Comparison of ENCODE assay signal across 8 mouse cellular contexts in genomic region chr4:59786661-59787060, GRCm38 (mm10). TPM values are rescaled to one million over a fixed set of nuclear protein-coding genes. Genes with fewer than 3 reads are reported as not detected.
DNase-seq lines count a peak whose midpoint lies in the region; ATAC-seq and TF ChIP-seq lines count a peak whose summit lies in the region.

No protein-coding gene starts in this region.

- H3K27me3 ChIP-seq in embryonic facial prominence, embryonic 11.5 days (ENCODE audit: control insufficient read depth, insufficient read depth, low read length): no peaks in the 10 kb centered on the region

- no peaks in the 10 kb centered on the region for H3K4me1 ChIP-seq in embryonic facial prominence, embryonic 11.5 days (ENCODE audit: control insufficient read depth, insufficient read depth, low read length)
- peaks cover 3% of the 10 kb centered on the region; the same call in 1 of the 2 replicates for H3K4me1 ChIP-seq in lung, adult 2 months (ENCODE audit: control insufficient read depth, insufficient read depth, low read length)

- no peak for ATAC-seq in embryonic facial prominence, embryonic 11.5 days (replicated peaks; ENCODE audit: insufficient number of reproducible peaks, low FRiP score, low TSS enrichment, low read depth)

- H3K36me3 ChIP-seq in embryonic facial prominence, embryonic 11.5 days (replicated peaks; ENCODE audit: control insufficient read depth, insufficient read depth, low read depth, low read length): no peaks in the 10 kb centered on the region

- H3K9me3 ChIP-seq in embryonic facial prominence, embryonic 11.5 days (replicated peaks; ENCODE audit: control insufficient read depth, low read length): no peaks in the 10 kb centered on the region

- no peak overlapping the region for H3K9ac ChIP-seq in embryonic facial prominence, embryonic 11.5 days (replicated peaks; ENCODE audit: low read length)

- TF ChIP-seq CTCF in lung, adult 2 months (IDR thresholded peaks at IDR 0.05; ENCODE audit: insufficient read depth, low read length): peak; percentile 90

- H3K4me3 ChIP-seq in embryonic facial prominence, embryonic 11.5 days (ENCODE audit: low read depth, low read length): no peak overlapping the region
- no peak overlapping the region for H3K4me3 ChIP-seq in lung, adult 2 months (replicated peaks; ENCODE audit: extremely low read depth, low read depth, low read length)

- no peak overlapping the region for H3K4me2 ChIP-seq in embryonic facial prominence, embryonic 11.5 days (ENCODE audit: low read depth, low read length)

- no peak overlapping the region for H3K27ac ChIP-seq in embryonic facial prominence, embryonic 11.5 days (replicated peaks; ENCODE audit: low read depth, low read length)

- WGBS in embryonic facial prominence, embryonic 11.5 days: 3% methylated on average over 7 of the region's 7 CpGs
- 2% methylated on average over 7 of the region's 7 CpGs for whole genome bisulfite sequencing in lung, adult 2 months

- no peak for TF ChIP-seq POLR2A in lung, adult 2 months (IDR thresholded peaks at IDR 0.05; ENCODE audit: borderline replicate concordance, extremely low read depth, low read depth, low read length)

- DNase-seq in layer of hippocampus, adult 11-12 months (ENCODE audit: low spot score): peak; percentile 82
- DNase-seq in layer of hippocampus, adult 9-10 months (ENCODE audit: low spot score): no peak
- peak; percentile 84 for DNase-seq in adrenal gland, postnatal 14 days
- DNase-seq in embryonic facial prominence, embryonic 11.5 days (ENCODE audit: low spot score): peak; percentile 82
- DNase-seq in kidney, adult 9 months: peak; percentile 76
- DNase-seq in lung, adult 2 months: peak; percentile 76
- peak; percentile 60 for DNase-seq in right cerebral cortex, adult 18-20 months
- DNase-seq in urinary bladder, postnatal 14 days (ENCODE audit: low spot score): peak; percentile 83

RNA-seq across cellular contexts. Expression of gene Inip, which starts 14.7 kb away (rescaled TPM):
- 14.2 and 19.3 TPM in 2 replicates for total RNA-seq in adrenal gland, postnatal 14 days (2021)
- 97.2 and 103 TPM in 2 replicates for polyA plus RNA-seq in embryonic facial prominence, embryonic 11.5 days (2014; fragmentation: Nextera tagmentation; extraction: Ambion mirVana)
- polyA plus RNA-seq in lung, adult 2 months (2012; rRNA removed): 6.8 and 8.9 TPM in 2 replicates

RNA-seq across cellular contexts. Expression of gene Snx30, which starts 19.0 kb away (rescaled TPM):
- 7.3 and 9.5 TPM in 2 replicates for total RNA-seq in adrenal gland, postnatal 14 days (2021)
- polyA plus RNA-seq in embryonic facial prominence, embryonic 11.5 days (2014; fragmentation: Nextera tagmentation; extraction: Ambion mirVana): 7.1 and 9.5 TPM in 2 replicates
- 5.1 and 7.0 TPM in 2 replicates for polyA plus RNA-seq in lung, adult 2 months (2012; rRNA removed)
